In genomic region chr10:88371793-88372192, GRCm38 (mm10) we compare ENCODE assay signal across 10 mouse cellular contexts. TPM values are rescaled to one million over a fixed set of nuclear protein-coding genes. Genes with fewer than 3 reads are reported as not detected.
DNase-seq lines count a peak whose midpoint lies in the region; ATAC-seq and TF ChIP-seq lines count a peak whose summit lies in the region.
"Had no signal": no experiment of that assay in that cellular context is flagged by ENCODE, and none has a peak within 500 bp of the region (broad histone marks: within the 10 kb centered on the region; RNA-seq: fewer than 3 reads in every experiment).

No protein-coding gene starts in this region.

- H3K9me3 ChIP-seq in MEL (replicated peaks; ENCODE audit: insufficient read depth, low read length) = no peaks in the 10 kb centered on the region
- H3K9me3 ChIP-seq: hindbrain, embryonic 15.5 days had no signal

- no peak for DNase-seq in cerebellum, adult 2 months
- no peak for DNase-seq in cerebellum, adult 9-11 months
- no peak for DNase-seq in lung, adult 2 months
- no peak for DNase-seq in lung, postnatal 4 days
- peak; percentile 56 for DNase-seq in MEL (ENCODE audit: low read depth, low spot score)
- DNase-seq in ovary, adult 18-20 months (ENCODE audit: low spot score) = no peak
- no peak for DNase-seq in layer of hippocampus, adult 11-12 months (ENCODE audit: low spot score)
- DNase-seq: cerebellum, adult 9-10 months had no signal

- no peaks in the 10 kb centered on the region for H3K27me3 ChIP-seq in cerebellum, adult 2 months (ENCODE audit: control insufficient read depth, insufficient read depth, low read length)
- no peaks in the 10 kb centered on the region for H3K27me3 ChIP-seq in MEL (ENCODE audit: control insufficient read depth in 1 of 2, insufficient read depth in 2 of 2, low read length in 2 of 2)
- H3K27me3 ChIP-seq: hindbrain, embryonic 15.5 days had no signal

- no peak for TF ChIP-seq EP300 in MEL (IDR thresholded peaks at IDR 0.05; ENCODE audit: low read depth in 1 of 2, low read length in 2 of 2)

- TF ChIP-seq CTCF in cerebellum, adult 2 months (IDR thresholded peaks at IDR 0.05; ENCODE audit: borderline replicate concordance, insufficient read depth, low read depth, low read length) = peak; percentile 41; the same call in 1 of the 2 replicates
- peak; percentile 56 for TF ChIP-seq CTCF in lung, adult 2 months (IDR thresholded peaks at IDR 0.05; ENCODE audit: insufficient read depth, low read length)
- peak; percentile 60 to 79 (median 67) for TF ChIP-seq CTCF in MEL (IDR thresholded peaks at IDR 0.05 in 2 of 3, conservative IDR thresholded peaks at IDR 0.05 in 1 of 3; ENCODE audit: control insufficient read depth in 1 of 3, insufficient read depth in 1 of 3, low read depth in 2 of 3, low read length in 3 of 3, poor library complexity in 1 of 3, severe bottlenecking in 1 of 3)

- no peak overlapping the region for H3K4me3 ChIP-seq in cerebellum, adult 2 months (replicated peaks; ENCODE audit: insufficient read depth, low read depth, low read length)
- H3K4me3 ChIP-seq in lung, adult 2 months (replicated peaks; ENCODE audit: extremely low read depth, low read depth, low read length) = no peak overlapping the region
- no peak overlapping the region for H3K4me3 ChIP-seq in MEL (ENCODE audit: control insufficient read depth in 1 of 2, insufficient read depth in 1 of 2, low read depth in 2 of 2, low read length in 2 of 2)
- H3K4me3 ChIP-seq: hindbrain, embryonic 15.5 days had no signal

- peaks cover 0 to 2% of the 10 kb centered on the region in 2 experiments; a peak in 2 of 4 replicates for H3K36me3 ChIP-seq in MEL (ENCODE audit: control insufficient read depth in 1 of 2, insufficient read depth in 2 of 2, low read length in 2 of 2)
- H3K36me3 ChIP-seq: hindbrain, embryonic 15.5 days had no signal

- no peak for TF ChIP-seq RAD21 in MEL (IDR thresholded peaks at IDR 0.05; ENCODE audit: low read depth, low read length)

- no peaks in the 10 kb centered on the region for H3K79me2 ChIP-seq in MEL (ENCODE audit: control insufficient read depth, insufficient read depth, low read length, poor library complexity)

- no peak overlapping the region for H3K9ac ChIP-seq in MEL (ENCODE audit: control insufficient read depth, low read depth, low read length, poor library complexity, severe bottlenecking)
- H3K9ac ChIP-seq: hindbrain, embryonic 15.5 days had no signal

- no peaks in the 10 kb centered on the region for H3K4me1 ChIP-seq in cerebellum, adult 2 months (ENCODE audit: control insufficient read depth, insufficient read depth, low read length)
- H3K4me1 ChIP-seq in lung, adult 2 months (ENCODE audit: control insufficient read depth, insufficient read depth, low read length) = no peaks in the 10 kb centered on the region; the same call in 1 of the 2 replicates
- no peaks in the 10 kb centered on the region; a peak in 1 of 4 replicates for H3K4me1 ChIP-seq in MEL (ENCODE audit: control insufficient read depth in 1 of 2, insufficient read depth in 2 of 2, low read length in 2 of 2)

- no peak for TF ChIP-seq POLR2A in cerebellum, adult 2 months (IDR thresholded peaks at IDR 0.05; ENCODE audit: borderline replicate concordance, insufficient read depth, low read length)
- TF ChIP-seq POLR2A in lung, adult 2 months (IDR thresholded peaks at IDR 0.05; ENCODE audit: borderline replicate concordance, extremely low read depth, low read depth, low read length) = no peak
- no peak for TF ChIP-seq POLR2A in MEL (IDR thresholded peaks at IDR 0.05; ENCODE audit: control insufficient read depth in 1 of 2, insufficient read depth in 1 of 2, low read depth in 1 of 2, low read length in 2 of 2, poor library complexity in 1 of 2)

- no peak overlapping the region for H3K27ac ChIP-seq in cerebellum, adult 2 months (ENCODE audit: insufficient read depth, low read length)
- no peak overlapping the region for H3K27ac ChIP-seq in MEL (ENCODE audit: control insufficient read depth, low read depth, low read length)
- H3K27ac ChIP-seq: hindbrain, embryonic 15.5 days had no signal

- 1% methylated on average over 2 of the region's 2 CpGs for WGBS in cerebellum, adult 2 months
- 5% methylated on average over 2 of the region's 2 CpGs for WGBS in lung, adult 2 months

- peak; percentile 58 for ATAC-seq in megakaryocyte progenitor cell, adult 5-6 weeks (replicated peaks; ENCODE audit: poor library complexity)

TF ChIP-seq in MEL, 35 proteins besides CTCF, POLR2A, EP300 and RAD21:
- TF ChIP-seq UBTF (IDR thresholded peaks at IDR 0.05; ENCODE audit: borderline replicate concordance, insufficient read depth, low read depth, low read length) (no peak), ETS1 (IDR thresholded peaks at IDR 0.05; ENCODE audit: low read depth, low read length) (no peak), POLR2AphosphoS5 (IDR thresholded peaks at IDR 0.05; ENCODE audit: borderline replicate concordance, low read depth, low read length) (no peak), SMC3 (IDR thresholded peaks at IDR 0.05; ENCODE audit: low read depth, low read length) (peak; percentile 31; the same call in 1 of the 2 replicates), POLR2AphosphoS2 (IDR thresholded peaks at IDR 0.05; ENCODE audit: low read length) (no peak), GATA1 (IDR thresholded peaks at IDR 0.05; ENCODE audit: low read depth, low read length) (no peak), ZKSCAN1 (IDR thresholded peaks at IDR 0.05; ENCODE audit: low read depth, low read length) (no peak)

RNA-seq across cellular contexts. Expression of gene Dram1, which starts 7.1 kb away (rescaled TPM):
- polyA plus RNA-seq in cerebellum, adult 2 months (2012; rRNA removed) = 0.43 and 0.80 TPM in 2 replicates
- polyA plus RNA-seq in lung, adult 2 months (2012; rRNA removed) = 326 and 360 TPM in 2 replicates
- not detected in 2 replicates for total RNA-seq in MEL (2012; rRNA removed)
- under 1 TPM in 1 of 2 experiments, not detected in 1; 0.17 TPM for polyA plus RNA-seq in MEL (2012; ENCODE audit: insufficient read depth in 1 of 2, insufficient read length in 2 of 2, low read depth in 1 of 2, low replicate concordance in 2 of 2, missing spikeins in 1 of 2)
- total RNA-seq in megakaryocyte progenitor cell, adult 5-6 weeks (2015) = 38.5 and 45.3 TPM in 2 replicates
- total RNA-seq in megakaryocyte progenitor cell, adult 5-6 weeks (2017) = 26.8 and 33.4 TPM in 2 replicates

RNA-seq across cellular contexts. Expression of gene Gnptab, which starts 7.1 kb away (rescaled TPM):
- polyA plus RNA-seq in cerebellum, adult 2 months (2012; rRNA removed) = 38.8 and 41.2 TPM in 2 replicates
- 12.4 and 16.6 TPM in 2 replicates for polyA plus RNA-seq in lung, adult 2 months (2012; rRNA removed)
- total RNA-seq in MEL (2012; rRNA removed) = 14.2 and 15.1 TPM in 2 replicates
- polyA plus RNA-seq in MEL (2012; ENCODE audit: insufficient read depth in 1 of 2, insufficient read length in 2 of 2, low read depth in 1 of 2, low replicate concordance in 2 of 2, missing spikeins in 1 of 2) = 10 to 100 TPM in 1 of 2 experiments, not detected in 1; 24.1 TPM
- total RNA-seq in megakaryocyte progenitor cell, adult 5-6 weeks (2015) = 117 and 142 TPM in 2 replicates
- total RNA-seq in megakaryocyte progenitor cell, adult 5-6 weeks (2017) = 48.7 and 58.3 TPM in 2 replicates

Comparison
In these comparisons a context has a peak if more than half of its experiments do, and no peak if none do; other contexts are left out.
1. RNA of gene Dram1, which starts 7.1 kb away (polyA plus RNA-seq): 326 to 360 TPM in lung, adult 2 months; 0.43 to 0.80 TPM in cerebellum, adult 2 months and 0.17 TPM in MEL; every median in the first group is over 100 times any median in the second.
2. Peak in every context shown above with its lines, with median percentiles within 50 percentile points of each other: CTCF ChIP-seq.